Mouse (Mus musculus) hindbrain, postnatal 0 days (tissue): ENCODE data around the gene Tshr. TPM values are rescaled to one million over a fixed set of nuclear protein-coding genes. Genes with fewer than 3 reads are reported as not detected.
"Not testable (repeated sequence)": the region's sequence is repeated elsewhere in the genome, so short reads cannot be mapped to it uniquely, and the experiment has no call there.

Source experiments
- ATAC-seq: fragments of 200-750 bp; cut with Nextera tagmentation; 2 replicates; pipeline ENCODE4 v1.8.0; 2017; ENCODE audit warnings: mild to moderate bottlenecking, moderate TSS enrichment, moderate library complexity
- DNase-seq: peaks from one replicate; pipeline ENCODE4 v3.0.0-alpha.2; 2015; ENCODE audit warnings: low spot score
- H3K27ac ChIP-seq: fragments of 300-500 bp; sonication (generic); 2 replicates; pipeline ENCODE4 v1.5.1; 2014; ENCODE audit warnings: mild to moderate bottlenecking
- H3K27me3 ChIP-seq: fragments of 300-500 bp; sonication (generic); 2 replicates; pipeline ENCODE4 v1.6.1; 2014; ENCODE audit warnings: low read length, mixed read lengths; ENCODE audit not compliant: insufficient read depth
- H3K36me3 ChIP-seq: fragments of 300-500 bp; sonication (generic); 2 replicates; pipeline ENCODE4 v1.6.1; 2014; ENCODE audit warnings: low read length, mixed read lengths; ENCODE audit not compliant: insufficient read depth
- H3K4me1 ChIP-seq: fragments of 300-500 bp; sonication (generic); 2 replicates; pipeline ENCODE4 v1.6.1; 2014; ENCODE audit warnings: antibody characterized with exemption, low read length, mixed read lengths; ENCODE audit not compliant: insufficient read depth
- H3K4me2 ChIP-seq: fragments of 300-500 bp; sonication (generic); 2 replicates; pipeline ENCODE4 v1.6.1; 2014; ENCODE audit warnings: low read depth, mild to moderate bottlenecking, low read length, moderate library complexity, mixed read lengths
- H3K4me3 ChIP-seq: fragments of 300-500 bp; sonication (generic); 2 replicates; pipeline ENCODE4 v1.5.1; 2014; ENCODE audit warnings: low read length
- H3K9ac ChIP-seq: fragments of 300-500 bp; sonication (generic); replicated peaks from 2 replicates; pipeline ENCODE4 v1.6.1; 2014; ENCODE audit warnings: mild to moderate bottlenecking, low read length, moderate library complexity, mixed read lengths
- H3K9me3 ChIP-seq: fragments of 300-500 bp; sonication (generic); 2 replicates; pipeline ENCODE4 v1.6.1; 2016; ENCODE audit warnings: low read length, mixed read lengths
- CTCF ChIP-seq: IDR thresholded peaks from 2 replicates; pipeline ENCODE4 v1.5.1; 2016; ENCODE audit warnings: antibody characterized with exemption, control low read depth, low read depth
- WGBS: fragments of 180-500 bp; shearing (Covaris S2); extraction: QIAGEN DNeasy Blood & Tissue Kit; methylation state at CpG from one replicate; pipeline ENCODE4 v1.1.7; 2014; 5-methylcytosine and 5-hydroxymethylcytosine counted together
- polyA plus RNA-seq: library from polyadenylated mRNA; unstranded; fragments of >200 nt; fragmentation: Nextera tagmentation; extraction: Ambion mirVana; gene quantifications from 2 replicates; pipeline ENCODE4 v1.2.1, GENCODE M21; 2015
- total RNA-seq: library from RNA; depleted of rRNA; stranded (reverse); fragments of >200 nt; gene quantifications from 2 replicates; pipeline ENCODE4 v1.2.3, GENCODE M21; 2014; rRNA removed

Gene Tshr
- total RNA-seq (0.78 and 0.79 TPM in 2 replicates), polyA plus RNA-seq (0.59 and 0.63 TPM in 2 replicates)

DNA sequence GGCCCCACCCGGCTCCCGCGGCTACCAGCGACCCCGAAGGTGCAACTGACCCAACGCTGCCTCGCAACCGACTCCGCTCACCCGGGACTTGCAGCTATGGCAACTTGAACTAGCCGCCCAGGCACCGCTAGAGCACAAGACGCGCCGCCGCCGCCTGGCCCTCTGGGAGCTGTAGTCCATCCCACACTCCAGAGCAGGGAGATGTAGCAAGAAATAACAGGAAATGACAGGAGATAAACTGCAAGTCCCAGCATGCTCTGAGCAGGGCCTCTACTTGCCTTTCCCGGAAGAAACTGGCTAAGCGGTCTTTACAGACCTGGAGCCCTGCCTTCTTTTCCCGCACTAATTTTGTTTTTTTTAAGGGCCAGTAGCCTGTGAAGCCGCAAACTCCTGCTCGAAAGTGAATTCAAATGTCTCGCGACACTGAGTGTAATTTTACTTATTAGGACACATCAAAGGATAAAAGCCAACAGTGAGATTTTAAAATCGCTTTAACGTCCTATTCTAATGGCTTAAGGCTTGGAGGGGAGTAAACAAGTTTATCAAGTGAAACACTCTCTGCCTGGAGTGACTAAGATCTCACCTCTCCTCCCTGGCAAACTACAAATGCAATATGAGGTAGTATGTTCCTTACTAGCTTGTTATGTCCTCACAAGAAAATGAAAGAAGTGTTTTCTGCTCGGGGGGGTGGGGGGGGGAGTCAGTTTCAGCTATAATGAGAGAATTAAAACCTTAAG is at the start of gene Tshr, which contains the start of gene Cep128:
Tshr (plus strand) TSS at position 283 of the 737 bp plus-strand sequence.
Cep128 (minus strand) TSS at position 129 of the 737 bp plus-strand sequence.
- peak; percentile 100 for ATAC-seq
- Histone ChIP-seq H3K4me3 (peak within 1 kb of the TSS; percentile 67), H3K4me2 (peak within 1 kb of the TSS; percentile 99), H3K9me3 (no peaks in the 10 kb centered on the region), H3K9ac (peak within 1 kb of the TSS; percentile 35), H3K27ac (no peak within 1 kb of the TSS), H3K36me3 (no peaks in the 10 kb centered on the region), H3K4me1 (peaks cover 4% of the 10 kb centered on the region; the same call in 1 of the 2 replicates), H3K27me3 (no peaks in the 10 kb centered on the region)
- WGBS: 2% methylated on average over 27 of the region's 27 CpGs
- DNase-seq: peak; percentile 95
- peak; percentile 22; the same call in 1 of the 2 replicates for TF ChIP-seq CTCF

DNA sequence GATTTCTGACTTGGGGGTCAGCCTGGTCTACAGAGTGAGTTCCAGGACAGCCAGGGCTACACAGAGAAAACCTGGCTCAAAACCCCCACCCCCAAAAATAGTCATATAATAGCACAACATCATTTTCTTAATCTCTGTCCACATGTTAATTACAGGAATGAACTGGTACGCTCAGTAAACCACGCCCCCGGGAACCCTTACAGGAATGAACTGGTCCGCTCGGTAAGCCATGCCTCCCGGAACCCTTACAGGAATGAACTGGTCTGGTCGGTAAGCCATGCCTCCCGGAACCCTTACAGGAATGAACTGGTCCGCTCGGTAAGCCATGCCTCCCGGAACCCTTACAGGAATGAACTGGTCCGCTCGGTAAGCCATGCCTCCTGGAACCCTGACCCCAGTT is 45.7 kb upstream of the Tshr start:
- not testable (repeated sequence) for H3K9ac ChIP-seq, H3K4me1 ChIP-seq, H3K9me3 ChIP-seq, DNase-seq, H3K27ac ChIP-seq, H3K4me3 ChIP-seq, H3K36me3 ChIP-seq, H3K4me2 ChIP-seq, ATAC-seq, H3K27me3 ChIP-seq
- 98% methylated on average over 13 of the region's 13 CpGs for WGBS

DNA sequence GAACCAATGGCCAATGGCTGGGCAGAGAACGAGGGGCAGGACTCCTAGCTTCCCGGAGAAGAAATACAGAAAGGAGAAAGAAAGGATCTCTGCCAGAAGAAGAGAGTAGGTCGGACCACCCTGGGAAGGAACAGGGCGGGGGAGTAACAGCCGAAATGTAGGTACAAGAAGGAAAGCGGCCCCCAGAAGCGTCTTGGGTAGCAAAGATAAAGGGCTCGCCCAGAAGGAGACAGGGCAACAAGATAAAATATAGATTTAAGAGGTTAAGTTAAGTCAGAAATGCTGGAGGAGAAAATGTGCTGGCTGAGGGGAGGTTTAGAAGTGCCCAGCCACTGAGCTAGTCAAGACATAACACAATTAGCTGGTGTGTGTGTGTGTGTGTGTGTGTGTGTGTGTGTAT is 30.6 kb upstream of the Tshr start:
- Histone ChIP-seq H3K4me3 (no peak overlapping the region), H3K9ac (no peak overlapping the region), H3K36me3 (no peaks in the 10 kb centered on the region), H3K4me1 (no peaks in the 10 kb centered on the region), H3K4me2 (no peak overlapping the region), H3K27ac (no peak overlapping the region), H3K27me3 (no peaks in the 10 kb centered on the region), H3K9me3 (no peaks in the 10 kb centered on the region)
- 96% methylated on average over 8 of the region's 8 CpGs for WGBS
- ATAC-seq (no peak), DNase-seq (no peak)
- TF ChIP-seq CTCF: no peak

DNA sequence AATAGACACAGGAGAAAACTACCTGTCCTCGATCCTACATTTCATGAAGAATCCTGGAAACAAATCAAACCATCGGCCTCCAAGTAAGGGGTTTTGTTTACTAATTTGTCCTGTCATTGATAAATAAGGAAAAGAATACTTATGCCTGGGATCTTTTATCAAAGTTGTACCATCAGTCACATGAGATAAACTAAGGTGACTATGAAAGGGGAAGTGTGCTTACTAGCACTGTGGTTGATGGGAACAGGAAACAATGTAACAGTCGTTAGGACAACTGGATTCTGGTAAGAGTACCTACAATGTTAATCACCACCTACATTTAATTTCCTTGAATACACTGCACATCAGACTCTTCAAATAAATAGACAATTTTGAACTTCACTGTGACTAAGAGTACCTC is 15.2 kb upstream of the Tshr start:
- no peaks in the 10 kb centered on the region for H3K4me1 ChIP-seq

DNA sequence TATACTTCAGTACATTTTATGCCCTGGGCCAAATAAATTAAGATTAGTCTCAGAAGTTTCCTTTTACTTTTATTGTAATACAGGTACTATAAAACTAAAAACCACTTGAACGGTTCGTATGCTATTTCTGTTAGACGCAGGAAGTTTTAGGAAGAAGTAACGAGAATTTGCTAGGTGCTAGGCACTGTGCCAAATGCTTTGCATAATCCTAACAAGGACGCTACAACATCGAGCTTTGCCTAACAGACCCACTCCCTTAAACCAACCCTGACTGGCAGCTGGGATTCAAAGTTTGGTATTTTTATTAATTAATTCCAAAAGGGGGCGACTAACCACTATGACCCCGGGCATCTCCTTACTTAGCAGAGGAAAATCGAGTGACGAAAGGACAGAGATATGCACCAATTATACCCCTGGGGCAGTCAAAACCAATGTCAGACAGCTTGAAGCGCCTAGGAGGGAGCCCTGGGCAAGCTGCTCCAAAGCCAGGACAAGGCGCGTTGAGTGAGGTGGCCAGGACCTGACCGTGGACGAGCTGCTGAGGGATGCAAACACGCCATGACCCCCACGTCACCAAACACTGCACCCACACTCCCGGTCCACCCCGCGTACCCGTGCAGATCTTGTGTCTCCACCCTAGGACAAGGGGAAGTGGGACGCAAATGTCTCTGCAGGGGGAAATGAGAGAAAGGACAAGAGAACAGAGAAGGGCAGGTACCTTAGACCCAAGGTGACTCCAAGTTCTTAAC is 673 bp upstream of the Tshr start:
- Histone ChIP-seq H3K27ac (no peak overlapping the region), H3K36me3 (no peaks in the 10 kb centered on the region), H3K4me3 (peak overlapping the region; percentile 67), H3K4me1 (peaks cover 4% of the 10 kb centered on the region; the same call in 1 of the 2 replicates), H3K9ac (peak overlapping the region; percentile 35), H3K4me2 (peak overlapping the region; percentile 99), H3K9me3 (no peaks in the 10 kb centered on the region), H3K27me3 (no peaks in the 10 kb centered on the region)
- WGBS: 7% methylated on average over 22 of the region's 22 CpGs
- no peak for TF ChIP-seq CTCF
- DNase-seq: peak; percentile 20
- peak; percentile 70 for ATAC-seq

More for the DNA sequence above, 15.2 kb upstream of the Tshr start:
- H3K27ac ChIP-seq: no peak overlapping the region
- no peak for ATAC-seq
- no peaks in the 10 kb centered on the region for H3K27me3 ChIP-seq
- 0 out of 2 replicates have a peak, but pooled peaks cover 3% of the 10 kb centered on the region for H3K9me3 ChIP-seq
- TF ChIP-seq CTCF: no peak
- H3K4me2 ChIP-seq: no peak overlapping the region
- no peak for DNase-seq
- no peak overlapping the region for H3K9ac ChIP-seq
- H3K36me3 ChIP-seq: no peaks in the 10 kb centered on the region
- no peak overlapping the region for H3K4me3 ChIP-seq
- WGBS: 95% methylated on average over 3 of the region's 3 CpGs

DNA sequence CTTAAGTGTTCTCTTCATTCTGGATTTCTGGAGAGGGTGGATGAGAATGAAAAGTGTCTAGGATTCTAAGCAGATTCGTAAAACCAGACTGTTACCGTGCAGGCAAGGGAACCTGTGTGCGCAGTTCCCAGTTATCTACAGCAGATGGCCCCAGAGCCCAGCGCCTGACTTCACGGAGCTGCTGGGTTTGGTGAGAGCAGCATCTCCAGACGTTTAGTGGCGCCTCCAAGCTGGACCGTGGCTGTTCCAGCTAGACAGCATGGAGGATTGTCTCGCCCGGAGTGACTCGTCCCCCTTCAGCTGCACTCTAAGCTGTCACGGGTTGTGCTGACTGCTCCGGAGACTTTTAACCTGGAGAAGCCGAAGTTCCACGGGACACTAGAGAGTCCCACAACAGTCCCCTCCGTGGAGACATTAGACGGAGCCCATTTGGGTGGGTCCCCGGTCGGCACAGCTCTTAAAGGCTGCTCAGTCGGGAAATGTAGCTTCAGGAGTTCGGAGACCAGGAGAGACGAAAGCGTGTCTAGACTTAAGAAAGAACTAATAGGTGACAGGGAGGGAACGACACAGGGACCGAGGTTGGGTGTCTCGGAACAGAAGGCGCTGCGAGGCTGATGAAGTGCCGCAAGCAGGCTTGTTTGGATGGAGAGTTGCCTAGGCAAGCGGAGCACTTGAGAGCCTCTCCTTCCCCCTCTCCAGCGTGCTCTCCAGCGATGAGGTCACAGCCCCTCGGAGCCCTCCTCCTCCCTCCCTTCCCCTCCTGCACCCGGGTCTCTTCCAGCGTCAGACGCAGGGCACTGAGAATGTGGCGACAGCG is 16.1 kb downstream of the Tshr start:
- H3K4me3 ChIP-seq: peak overlapping the region; percentile 44
- no peaks in the 10 kb centered on the region for H3K36me3 ChIP-seq
- TF ChIP-seq CTCF: peak; percentile 97
- DNase-seq (peak; percentile 93), ATAC-seq (peak; percentile 96)
- no peak overlapping the region for H3K27ac ChIP-seq
- 0 out of 2 replicates have a peak, but pooled peaks cover 7% of the 10 kb centered on the region for H3K4me1 ChIP-seq
- H3K27me3 ChIP-seq: peaks cover 17% of the 10 kb centered on the region
- peak overlapping the region; percentile 21; the same call in 1 of the 2 replicates for H3K9ac ChIP-seq
- under 1% methylated on average over 38 of the region's 38 CpGs for WGBS
- H3K4me2 ChIP-seq: peak overlapping the region; percentile 90
- H3K9me3 ChIP-seq: no peaks in the 10 kb centered on the region
